Mouse (Mus musculus): Measurements from ENCODE around the gene Sh3pxd2a.

The Sh3pxd2a gene

DNA sequence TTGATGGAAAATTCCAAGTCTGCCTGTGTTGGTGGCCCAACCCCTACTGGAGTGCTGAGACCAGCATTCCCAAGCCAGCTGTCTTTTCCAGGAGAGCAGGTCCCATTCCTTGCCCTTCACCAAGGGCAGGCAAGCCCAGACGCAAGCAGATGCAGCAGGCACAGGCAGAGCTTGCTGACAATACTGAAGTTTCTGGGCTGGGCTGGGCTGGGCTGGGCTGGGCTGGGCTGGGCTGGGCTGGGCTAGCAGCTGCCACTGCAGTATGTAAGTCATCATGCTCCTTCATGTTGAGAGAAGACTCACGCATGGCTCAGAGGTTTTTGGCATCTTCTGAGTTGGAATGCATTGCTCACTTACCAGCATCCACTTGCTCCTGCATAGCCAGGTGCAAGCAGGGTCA lies 27.7 kb upstream of the Sh3pxd2a start:
- DNase-seq (ENCODE audit: low read depth), result peak; percentile 80

DNA sequence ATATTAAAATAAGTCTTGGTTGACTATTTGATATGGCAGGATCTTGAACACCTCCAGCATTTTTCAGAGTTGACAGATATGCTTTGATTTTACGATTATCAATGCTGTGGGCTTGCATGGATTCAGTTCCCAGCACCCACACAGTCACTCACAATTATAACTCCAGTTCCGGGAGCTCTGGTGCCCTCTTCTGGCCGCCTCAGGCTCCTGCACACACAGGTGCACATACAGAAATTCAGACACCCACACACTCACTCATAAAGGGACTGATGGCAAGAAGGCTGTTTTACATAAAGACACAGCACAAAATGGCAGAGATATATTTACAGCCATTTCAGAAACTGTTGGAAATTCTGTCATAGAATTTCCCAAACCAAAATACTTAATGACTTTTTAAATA lies 25.0 kb upstream of the Sh3pxd2a start:
- no peak for DNase-seq (ENCODE audit: low read depth)

- DNase-seq (ENCODE audit: low read depth), result no peak
Observed at GRCm38 (mm10) chr19:47488250-47488649, 24.0 kb upstream of the Sh3pxd2a start.

- DNase-seq (ENCODE audit: low read depth), result no peak
Observed at GRCm38 (mm10) chr19:47487572-47487971, 23.4 kb upstream of the Sh3pxd2a start.

DNA sequence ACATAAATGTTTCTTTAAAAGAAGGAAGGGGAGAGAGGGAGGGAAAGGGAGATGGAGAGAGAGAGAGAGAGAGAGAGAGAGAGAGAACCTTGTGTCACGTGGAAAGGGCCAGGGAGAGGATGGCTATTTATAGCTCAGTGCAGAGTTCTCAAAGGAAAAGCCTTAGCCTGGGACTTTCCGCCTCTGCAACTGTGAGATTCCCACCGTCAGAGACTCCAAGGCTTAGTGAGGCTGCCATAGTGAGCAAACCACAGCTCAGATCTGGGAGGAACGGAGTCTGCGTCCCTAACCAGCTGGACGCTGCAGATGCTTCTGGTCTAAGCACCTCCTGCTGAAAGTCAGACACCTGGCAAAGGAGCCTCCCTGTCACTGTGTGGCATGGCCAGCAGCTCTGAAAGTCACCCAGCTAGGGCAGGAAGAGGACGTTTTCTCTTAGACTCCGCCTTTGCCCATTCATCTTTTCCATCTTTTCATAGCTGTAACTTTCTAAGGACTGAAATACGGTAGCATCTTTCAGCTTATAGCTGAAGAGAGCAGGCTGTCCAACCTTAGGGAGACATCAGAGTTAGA lies 21.9 kb upstream of the Sh3pxd2a start:
- peak; percentile 67 for DNase-seq (ENCODE audit: low read depth)

DNA sequence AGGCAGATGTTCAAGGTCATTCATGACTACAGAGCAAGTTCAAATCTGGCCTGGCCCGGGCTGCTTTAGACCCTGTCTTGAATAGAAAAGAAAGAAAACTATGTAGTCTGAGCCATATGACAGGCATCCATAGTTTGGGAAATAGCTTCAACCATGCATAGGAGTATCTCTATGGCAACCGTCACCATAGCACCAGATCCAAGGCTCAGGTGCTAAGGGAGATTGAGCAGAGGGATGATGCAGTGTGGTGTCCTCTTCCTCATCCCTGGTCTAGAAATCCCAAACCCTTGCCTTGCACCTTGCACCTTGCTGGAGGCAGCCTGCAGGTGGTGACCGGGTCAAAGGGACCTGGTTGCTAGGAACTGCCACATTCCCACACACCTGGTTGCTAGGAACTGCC lies 19.9 kb upstream of the Sh3pxd2a start:
- DNase-seq (ENCODE audit: low read depth), result no peak

DNA sequence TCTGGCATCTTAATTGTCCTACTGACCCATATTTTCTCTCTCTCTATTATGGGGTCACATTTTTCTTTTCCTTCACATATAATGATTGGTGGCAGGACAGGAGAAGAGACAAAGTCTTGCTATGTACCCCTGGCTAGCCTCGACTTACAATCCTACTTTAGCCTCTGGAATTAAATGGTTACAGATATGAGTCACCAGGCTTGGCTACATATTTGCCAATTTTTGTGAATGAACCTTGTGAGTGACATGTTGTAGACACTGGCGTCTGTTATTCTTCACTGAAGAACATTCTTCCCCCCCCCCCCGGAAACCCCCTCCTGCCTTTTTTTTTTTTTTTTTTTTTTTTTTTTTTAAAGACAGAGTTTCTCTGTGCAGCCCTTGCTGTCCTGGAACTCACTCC lies 19.1 kb upstream of the Sh3pxd2a start:
- peak; percentile 73 for DNase-seq (ENCODE audit: low read depth)

DNA sequence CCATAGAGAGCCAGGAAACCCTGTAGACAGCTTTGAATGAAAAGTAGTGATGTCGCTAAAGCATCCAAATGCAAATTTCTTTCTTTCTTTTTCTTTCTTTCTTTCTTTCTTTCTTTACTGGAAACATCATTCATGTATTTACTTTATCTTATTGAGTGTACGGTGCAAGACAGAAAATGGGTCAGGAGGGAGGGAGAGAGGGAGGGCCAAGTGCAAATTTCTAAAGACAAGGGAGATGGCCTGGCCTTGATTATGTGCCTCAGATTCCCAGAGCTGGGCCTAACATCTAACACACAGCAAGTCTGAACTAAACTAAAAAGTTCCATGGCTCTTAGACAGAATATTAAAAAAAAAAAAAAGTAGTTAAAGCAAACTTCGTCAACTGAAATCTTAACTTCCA lies 9.3 kb upstream of the Sh3pxd2a start:
- no peak for DNase-seq (ENCODE audit: low read depth)

GRCm38 (mm10) chr19:47472881-47473400 lies 8.7 kb upstream of the Sh3pxd2a start:
- no peak for DNase-seq (ENCODE audit: low read depth)

- DNase-seq (ENCODE audit: low read depth), result no peak
Observed at GRCm38 (mm10) chr19:47471808-47472207, 7.6 kb upstream of the Sh3pxd2a start.

GRCm38 (mm10) chr19:47468750-47469149 lies 4.5 kb upstream of the Sh3pxd2a start:
- no peak for DNase-seq (ENCODE audit: low read depth)

GRCm38 (mm10) chr19:47466775-47467174 lies 2.6 kb upstream of the Sh3pxd2a start:
- no peak for DNase-seq (ENCODE audit: low read depth)

- no peak for DNase-seq (ENCODE audit: low read depth)
Observed at GRCm38 (mm10) chr19:47465467-47465866, 1.3 kb upstream of the Sh3pxd2a start.

GRCm38 (mm10) chr19:47463636-47464303 lies 431 bp downstream of the Sh3pxd2a start:
- peak; percentile 95 for DNase-seq (ENCODE audit: low read depth)

GRCm38 (mm10) chr19:47463206-47463605 lies 995 bp downstream of the Sh3pxd2a start:
- no peak for DNase-seq (ENCODE audit: low read depth)

- DNase-seq (ENCODE audit: low read depth), result peak; percentile 53
Observed at GRCm38 (mm10) chr19:47462725-47463124, 1.5 kb downstream of the Sh3pxd2a start.

GRCm38 (mm10) chr19:47461838-47462237 lies 2.4 kb downstream of the Sh3pxd2a start:
- DNase-seq (ENCODE audit: low read depth), result no peak

DNA sequence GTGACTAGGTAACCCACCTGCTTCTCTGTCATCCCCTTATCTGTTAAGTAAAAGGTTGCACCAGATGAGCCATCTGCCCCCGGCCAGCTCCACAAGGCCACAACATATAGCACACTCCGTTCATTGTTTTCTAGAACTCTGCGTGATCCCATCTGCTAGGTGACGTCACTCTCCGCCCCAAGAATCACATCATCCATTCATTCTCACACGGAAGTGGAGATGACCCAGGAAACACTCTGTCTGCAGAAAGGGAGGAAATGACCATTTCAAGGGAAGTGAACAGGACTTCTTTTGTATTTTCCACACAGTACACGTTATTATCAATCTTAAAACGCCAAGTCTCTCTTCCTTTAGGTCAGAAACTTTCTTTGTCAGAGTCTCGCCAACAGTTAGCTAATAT lies 2.8 kb downstream of the Sh3pxd2a start:
- no peak for DNase-seq (ENCODE audit: low read depth)

- no peak for DNase-seq (ENCODE audit: low read depth)
Observed at GRCm38 (mm10) chr19:47460120-47460960, 3.9 kb downstream of the Sh3pxd2a start.

GRCm38 (mm10) chr19:47459214-47459613 lies 5.0 kb downstream of the Sh3pxd2a start:
- DNase-seq (ENCODE audit: low read depth), result no peak

- DNase-seq (ENCODE audit: low read depth), result peak; percentile 84
Observed at GRCm38 (mm10) chr19:47458504-47459161, 5.6 kb downstream of the Sh3pxd2a start.
